Mouse (Mus musculus) monocyte, adult 5-6 weeks (primary cell): ENCODE data around the gene Lrrc75b. TPM values are rescaled to one million over a fixed set of nuclear protein-coding genes. Genes with fewer than 3 reads are reported as not detected.
"Not testable (repeated sequence)": the region's sequence is repeated elsewhere in the genome, so short reads cannot be mapped to it uniquely, and the experiment has no call there.

Source experiments
- ATAC-seq: fragments of 153-309, 156-312 bp; replicated peaks from 2 replicates; pipeline ENCODE4 v1.8.0; 2017; ENCODE audit warnings: mild to moderate bottlenecking; ENCODE audit not compliant: low TSS enrichment, insufficient number of reproducible peaks, severe bottlenecking, poor library complexity, low FRiP score
- total RNA-seq: library from RNA; stranded (forward); fragments of 200-1000, 200-491, 200-594 nt; gene quantifications from 3 replicates; pipeline ENCODE4 v1.2.3, GENCODE M21; 2017

Lrrc75b gene
- total RNA-seq, 1 experiment from 2014 or later, result not detected

DNA sequence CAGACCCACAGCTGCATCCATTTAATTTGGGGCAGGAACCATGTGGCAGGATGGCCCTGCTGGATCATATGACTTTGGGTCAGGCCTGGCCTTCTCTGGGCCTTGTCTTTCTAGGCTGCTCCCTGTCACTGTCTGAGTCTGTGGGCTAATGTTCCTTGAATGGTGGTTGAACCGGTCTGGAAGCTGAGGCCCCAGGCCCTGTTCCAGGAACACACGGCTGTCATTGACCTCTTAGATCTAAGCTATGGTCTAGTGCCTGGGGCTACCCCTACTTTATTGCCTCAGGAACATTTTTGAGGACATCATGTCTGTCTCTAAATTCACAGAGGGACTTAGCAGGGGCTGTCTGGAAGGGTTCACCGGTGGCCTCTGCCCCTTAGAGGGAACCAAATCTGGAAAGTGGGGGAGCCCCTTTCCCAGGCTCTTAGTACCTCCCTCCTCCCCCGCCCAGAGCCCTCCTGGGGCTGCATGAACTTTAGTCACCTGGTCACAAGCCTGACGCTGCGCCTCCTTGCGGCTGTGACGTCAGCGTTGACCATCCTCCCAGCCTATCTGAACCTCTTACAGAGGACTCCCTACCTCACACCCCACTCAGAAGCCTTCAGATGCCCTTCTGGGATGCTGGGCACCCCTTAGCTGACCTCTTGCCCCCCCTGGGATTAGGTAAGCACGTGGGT is 11.0 kb upstream of the Lrrc75b start:
- ATAC-seq, result no peak

- ATAC-seq, result no peak
Measured at GRCm38 (mm10) chr10:75568851-75569250, 8.7 kb upstream of the Lrrc75b start.

- ATAC-seq, result no peak
Measured at GRCm38 (mm10) chr10:75568441-75568840, 8.3 kb upstream of the Lrrc75b start.

GRCm38 (mm10) chr10:75568029-75568428 is 7.9 kb upstream of the Lrrc75b start:
- ATAC-seq, result no peak

DNA sequence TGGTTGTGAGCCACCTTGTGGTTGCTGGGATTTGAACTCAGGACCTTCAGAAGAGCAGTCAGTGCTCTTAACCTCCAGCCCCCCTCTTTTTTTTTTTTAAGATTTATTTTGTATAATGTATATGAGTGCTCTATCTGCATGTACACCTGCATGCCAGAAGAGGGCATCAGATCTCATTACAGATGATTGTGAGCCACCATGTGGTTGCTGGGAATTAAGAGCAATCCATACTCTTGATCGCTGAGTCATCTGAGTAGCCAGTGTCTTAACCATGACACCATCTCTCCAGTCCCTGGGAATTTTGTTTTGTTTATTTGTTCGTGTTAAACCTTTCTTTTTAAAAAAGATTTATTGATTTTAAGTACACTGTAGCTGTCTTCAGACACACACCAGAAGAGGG is 6.6 kb upstream of the Lrrc75b start:
- not testable (repeated sequence) for ATAC-seq

GRCm38 (mm10) chr10:75566321-75566720 is 6.2 kb upstream of the Lrrc75b start:
- no peak for ATAC-seq

DNA sequence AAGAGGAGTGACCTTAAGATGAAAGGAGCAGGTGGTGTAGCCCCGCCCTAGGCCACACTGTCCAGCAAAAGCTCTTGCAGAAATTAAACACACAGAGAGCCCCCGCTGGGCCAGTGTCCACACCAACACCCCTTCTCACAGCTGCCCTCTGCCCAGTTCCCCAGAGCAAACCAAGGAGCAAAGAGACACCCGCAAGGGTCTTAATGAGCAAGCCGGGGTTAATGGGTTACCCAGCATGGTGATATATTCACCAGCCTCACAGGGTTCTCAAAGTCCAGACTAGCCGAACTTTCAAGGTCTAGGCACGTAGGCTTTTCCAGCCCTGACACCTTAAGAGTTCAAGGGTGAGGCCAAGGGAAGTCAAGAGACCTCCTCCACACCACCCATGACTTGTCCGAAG is 5.8 kb upstream of the Lrrc75b start:
- ATAC-seq, result no peak

GRCm38 (mm10) chr10:75565436-75565835 is 5.3 kb upstream of the Lrrc75b start:
- peak; percentile 59 for ATAC-seq

DNA sequence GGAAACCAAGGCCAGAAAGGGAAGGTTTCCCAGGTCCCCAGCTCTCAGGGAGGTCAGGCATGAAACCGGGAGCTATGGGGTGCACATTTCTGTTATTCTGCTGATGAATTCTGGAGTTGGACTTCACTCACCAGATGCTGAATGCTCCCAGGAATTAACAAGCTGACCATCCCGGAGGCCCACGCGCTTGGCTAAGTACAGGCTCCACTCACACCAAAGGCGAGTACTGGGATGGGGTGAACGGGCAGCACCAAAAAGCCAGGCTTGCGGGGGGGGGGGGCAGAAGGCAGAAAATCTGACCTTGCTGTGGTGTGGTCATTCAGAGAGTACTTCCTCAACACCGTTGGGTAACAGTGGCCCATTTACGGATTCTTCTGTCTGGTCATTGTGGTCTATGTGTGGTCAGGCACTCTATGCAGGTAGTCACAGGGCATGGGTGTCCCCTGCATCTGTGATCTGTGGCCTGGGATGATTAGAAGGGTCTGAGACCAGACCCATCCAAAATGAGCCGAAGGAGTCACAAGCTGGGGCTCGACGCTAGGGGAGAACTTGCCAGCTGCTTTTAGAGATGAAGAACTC is 4.6 kb upstream of the Lrrc75b start:
- no peak for ATAC-seq

- ATAC-seq, result no peak
Measured at GRCm38 (mm10) chr10:75562596-75562995, 2.5 kb upstream of the Lrrc75b start.

DNA sequence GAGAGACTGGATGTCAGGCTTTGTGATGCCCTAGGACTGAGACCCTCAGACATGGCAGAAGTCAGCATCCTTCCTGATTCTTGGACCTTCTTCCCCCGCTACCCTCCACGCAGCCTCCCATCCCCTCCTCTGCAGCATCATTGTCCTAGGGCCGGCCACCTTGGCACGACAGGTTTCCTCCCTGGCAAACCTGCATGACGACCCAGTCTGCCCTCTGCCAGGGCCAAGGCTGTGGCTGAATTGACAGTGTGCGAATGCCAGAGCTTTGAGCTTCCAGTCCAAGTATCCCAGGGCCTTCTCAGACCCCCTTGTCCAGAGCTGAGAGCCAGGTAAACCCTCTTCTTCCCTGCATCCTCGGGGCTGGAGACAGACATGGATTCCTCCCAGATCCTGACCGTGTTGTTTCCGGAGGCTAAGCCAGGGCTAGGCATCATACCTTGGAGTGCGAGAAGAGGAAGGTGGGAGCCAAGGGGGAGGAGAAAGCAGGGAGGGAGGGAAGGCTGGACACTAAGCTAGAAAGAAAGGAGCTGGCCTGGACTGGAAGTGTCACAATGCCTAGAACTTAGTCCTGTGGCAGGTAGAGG is 1.0 kb upstream of the Lrrc75b start, which contains the start of gene Ggt1:
Gene Ggt1 (plus strand): TSS at position 534 of the 584 bp plus-strand sequence.
- no peak for ATAC-seq

GRCm38 (mm10) chr10:75560549-75560899 is 394 bp upstream of the Lrrc75b start:
- no peak for ATAC-seq

DNA sequence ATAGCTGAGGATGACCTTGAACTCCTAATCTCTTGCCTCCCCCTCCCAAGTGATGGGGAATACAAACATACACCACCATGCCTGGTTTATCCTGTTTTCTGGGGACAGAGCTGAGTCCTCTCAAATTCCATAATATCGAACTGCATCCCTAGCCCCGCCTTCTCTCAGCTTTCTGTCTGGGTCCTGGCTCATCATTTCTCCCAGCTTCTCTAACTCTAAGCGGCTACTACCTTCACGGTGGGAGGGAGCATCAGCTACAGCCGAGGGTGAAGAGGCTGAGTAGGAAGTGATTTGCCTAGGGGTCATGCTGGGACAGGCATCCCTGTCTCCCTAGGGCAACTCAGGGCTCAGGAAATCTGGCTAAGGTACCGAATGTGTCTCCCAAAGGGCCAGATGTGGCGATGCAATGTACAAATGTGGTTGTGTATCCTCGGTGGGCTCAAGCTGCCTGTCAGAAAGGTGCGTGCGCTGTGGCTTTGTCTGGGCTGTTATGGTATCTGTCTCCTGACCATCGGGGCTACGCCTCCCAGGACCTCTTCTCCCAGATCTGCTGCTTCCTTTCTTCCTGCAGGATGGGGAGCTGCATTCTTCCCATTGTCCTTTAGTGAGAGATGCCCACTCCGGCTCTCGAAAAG is 972 bp downstream of the Lrrc75b start:
- ATAC-seq, result no peak

DNA sequence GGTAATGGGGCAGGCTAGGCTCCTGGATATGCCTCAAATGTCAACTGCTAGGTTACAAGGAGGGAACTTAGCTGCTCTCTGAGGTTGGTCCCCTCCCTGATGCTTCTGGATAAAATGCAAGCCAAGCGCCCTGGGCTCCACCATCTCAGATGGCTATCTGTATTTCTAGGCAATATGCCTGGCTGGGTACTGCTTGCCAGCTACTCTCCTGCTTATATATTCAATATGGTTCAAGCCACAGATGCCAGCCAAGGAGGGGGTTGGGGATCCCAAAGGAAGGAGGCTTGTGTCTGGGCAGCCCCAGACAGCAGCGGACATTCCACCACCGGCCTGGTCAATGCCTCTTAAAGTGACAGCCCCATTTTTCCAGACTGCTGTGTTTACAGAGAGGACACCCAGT is 1.6 kb downstream of the Lrrc75b start:
- no peak for ATAC-seq

DNA sequence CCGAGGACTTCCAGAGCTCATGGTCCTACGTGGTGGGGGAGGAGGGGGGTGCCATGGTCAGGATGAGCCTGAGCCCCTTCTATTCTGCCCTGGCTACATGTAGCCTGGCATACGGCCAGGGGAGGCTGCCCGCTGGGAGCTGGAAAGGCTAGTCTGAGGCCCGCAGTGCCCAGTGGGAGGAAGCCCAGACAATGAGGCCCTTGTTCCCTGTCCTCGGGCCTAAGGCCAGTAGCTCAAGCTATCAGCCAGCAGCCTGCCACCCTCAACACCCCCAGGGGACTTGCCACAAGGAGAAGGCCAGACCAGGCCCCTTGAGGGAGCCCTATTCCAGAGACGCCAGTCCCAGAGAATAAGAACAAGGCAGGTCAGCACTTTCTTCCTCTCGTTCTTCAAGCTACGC is 4.1 kb downstream of the Lrrc75b start:
- ATAC-seq, result no peak

- no peak for ATAC-seq
Measured at GRCm38 (mm10) chr10:75555557-75555956, 4.6 kb downstream of the Lrrc75b start.

DNA sequence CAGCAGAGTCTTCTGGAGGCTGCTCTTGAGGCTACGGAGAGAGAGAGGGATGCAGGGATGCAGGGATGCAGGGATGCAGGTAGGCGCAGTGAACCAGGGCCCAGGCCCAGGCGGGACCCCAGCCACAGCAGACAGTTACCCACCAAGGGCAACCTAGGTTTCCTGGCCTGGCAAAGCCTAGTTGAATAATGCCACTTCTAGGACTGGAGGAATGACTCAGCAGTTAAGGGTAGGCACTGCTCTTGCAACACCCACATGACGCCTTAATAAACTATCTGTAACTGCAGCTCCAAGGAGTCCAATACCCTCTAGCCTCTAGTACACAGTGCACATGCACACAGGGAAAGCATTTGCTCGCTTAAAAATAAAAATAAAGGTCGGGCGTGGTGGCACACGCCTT is 6.0 kb downstream of the Lrrc75b start:
- ATAC-seq, result no peak

- 0 out of 2 replicates have a peak, but pooled peaks have one; percentile 11 for ATAC-seq
Measured at GRCm38 (mm10) chr10:75552701-75553450, 7.3 kb downstream of the Lrrc75b start.

GRCm38 (mm10) chr10:75552106-75552505 is 8.0 kb downstream of the Lrrc75b start:
- ATAC-seq, result no peak
